Mouse (Mus musculus) midbrain, embryonic 10.5 days (tissue): Measurements from ENCODE around the gene Ppef2. TPM values are rescaled to one million over a fixed set of nuclear protein-coding genes. Genes with fewer than 3 reads are reported as not detected.
"Not testable (repeated sequence)": the region's sequence is repeated elsewhere in the genome, so short reads cannot be mapped to it uniquely, and the experiment has no call there.

Source experiments
- DNase-seq: peaks from one replicate; pipeline ENCODE4 v3.0.0-alpha.2; 2017; ENCODE audit warnings: low spot score
- H3K27ac ChIP-seq: fragments of 300-500 bp; sonication (generic); replicated peaks from 2 replicates; pipeline ENCODE4 v1.5.1; 2016; ENCODE audit warnings: mild to moderate bottlenecking
- H3K27me3 ChIP-seq: fragments of 300-500 bp; sonication (generic); 2 replicates; pipeline ENCODE4 v1.6.1; 2016; ENCODE audit warnings: low read depth, mild to moderate bottlenecking; ENCODE audit not compliant: poor library complexity, severe bottlenecking
- H3K36me3 ChIP-seq: fragments of 300-500 bp; sonication (generic); 2 replicates; pipeline ENCODE4 v1.6.1; 2016; ENCODE audit warnings: mild to moderate bottlenecking, moderate library complexity
- H3K4me1 ChIP-seq: fragments of 300-500 bp; sonication (generic); 2 replicates; pipeline ENCODE4 v1.6.1; 2016
- H3K4me3 ChIP-seq: fragments of 300-500 bp; sonication (generic); 2 replicates; pipeline ENCODE4 v1.5.1; 2016; ENCODE audit warnings: mild to moderate bottlenecking, moderate library complexity
- H3K9me3 ChIP-seq: fragments of 300-500 bp; sonication (generic); replicated peaks from 2 replicates; pipeline ENCODE4 v1.6.1; 2016; ENCODE audit warnings: mild to moderate bottlenecking
- WGBS: fragments of 180-500 bp; shearing (Covaris S2); methylation state at CpG from one replicate; pipeline ENCODE4 v1.1.7; 2016; 5-methylcytosine and 5-hydroxymethylcytosine counted together
- polyA plus RNA-seq: library from polyadenylated mRNA; unstranded; fragments of >200 nt; fragmentation: Nextera tagmentation; extraction: Ambion mirVana; gene quantifications from 2 replicates; pipeline ENCODE4 v1.2.1, GENCODE M21; 2016

Gene Ppef2
- polyA plus RNA-seq, 1 experiment from 2014 or later = 0.35 TPM

DNA sequence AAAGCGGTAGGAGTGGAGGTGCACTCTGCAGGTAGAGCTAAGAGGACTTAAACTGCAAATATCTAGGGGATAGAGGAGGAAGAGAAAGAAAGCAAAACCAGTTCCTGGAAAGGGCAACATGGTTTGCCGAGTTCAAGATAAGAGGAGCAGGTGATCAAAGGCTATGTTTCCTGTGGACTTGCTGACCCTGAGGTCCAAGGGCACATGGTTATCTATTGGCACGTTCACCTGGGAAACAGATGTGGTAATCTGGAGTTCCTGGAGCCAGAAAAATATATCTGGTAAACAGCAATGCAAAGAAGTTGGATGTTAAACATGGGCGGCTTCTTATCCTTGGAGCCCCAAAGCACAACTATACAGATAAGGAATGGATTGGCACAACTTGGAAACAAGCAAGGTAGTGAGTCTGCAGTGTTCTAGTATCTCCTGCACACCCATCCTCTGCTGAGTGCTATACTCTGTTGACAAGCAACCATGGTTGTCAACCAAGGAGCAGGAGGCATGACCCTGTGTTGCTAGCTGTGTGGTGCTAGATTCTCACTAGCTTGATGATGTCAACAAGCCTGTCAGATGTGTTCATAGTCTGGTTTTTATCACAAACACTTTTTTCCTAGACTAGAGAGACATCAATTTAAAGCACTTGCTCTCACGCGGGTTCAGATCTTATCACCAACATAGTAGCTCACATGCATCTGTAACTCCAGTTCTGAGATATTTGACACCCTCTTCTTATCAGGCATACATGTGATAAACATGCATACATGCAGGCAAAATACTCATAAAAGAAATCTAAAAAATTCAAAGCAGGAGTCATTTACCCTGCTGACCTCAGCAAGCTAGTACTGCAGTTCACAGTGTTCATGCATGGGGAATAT is 51.7 kb downstream of the Ppef2 start:
- no peak overlapping the region for H3K4me3 ChIP-seq
- no peaks in the 10 kb centered on the region for H3K4me1 ChIP-seq
- DNase-seq = no peak
- no peaks in the 10 kb centered on the region for H3K9me3 ChIP-seq
- no peak overlapping the region for H3K27ac ChIP-seq
- 94% methylated on average over 6 of the region's 6 CpGs for WGBS
- H3K36me3 ChIP-seq = peaks cover 63% of the 10 kb centered on the region
- H3K27me3 ChIP-seq = no peaks in the 10 kb centered on the region

DNA sequence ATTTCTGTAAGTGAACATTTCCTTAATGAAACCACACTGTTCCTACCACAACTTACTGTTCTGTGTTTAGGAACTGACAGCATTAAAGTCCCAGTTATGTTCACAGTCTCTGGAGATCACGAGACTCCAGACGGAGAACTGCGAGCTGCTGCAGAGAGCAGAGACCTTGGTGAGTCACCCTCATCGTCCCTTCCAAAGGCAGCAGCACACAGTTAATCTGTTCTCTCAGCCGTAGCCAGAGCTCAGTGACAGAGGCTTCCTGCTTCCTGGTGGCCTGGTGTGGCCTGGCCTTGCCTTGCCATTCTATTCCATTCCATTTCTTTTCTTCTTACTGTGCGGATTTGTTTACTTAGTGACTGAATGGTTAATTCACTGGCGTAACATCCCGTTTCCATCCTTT is 57.8 kb downstream of the Ppef2 start:
- Histone ChIP-seq H3K27me3 (no peaks in the 10 kb centered on the region), H3K4me3 (no peak overlapping the region), H3K27ac (no peak overlapping the region), H3K36me3 (peaks cover 93% of the 10 kb centered on the region), H3K4me1 (no peaks in the 10 kb centered on the region), H3K9me3 (no peaks in the 10 kb centered on the region)
- DNase-seq = no peak
- 75% methylated on average over 8 of the region's 8 CpGs for WGBS

DNA sequence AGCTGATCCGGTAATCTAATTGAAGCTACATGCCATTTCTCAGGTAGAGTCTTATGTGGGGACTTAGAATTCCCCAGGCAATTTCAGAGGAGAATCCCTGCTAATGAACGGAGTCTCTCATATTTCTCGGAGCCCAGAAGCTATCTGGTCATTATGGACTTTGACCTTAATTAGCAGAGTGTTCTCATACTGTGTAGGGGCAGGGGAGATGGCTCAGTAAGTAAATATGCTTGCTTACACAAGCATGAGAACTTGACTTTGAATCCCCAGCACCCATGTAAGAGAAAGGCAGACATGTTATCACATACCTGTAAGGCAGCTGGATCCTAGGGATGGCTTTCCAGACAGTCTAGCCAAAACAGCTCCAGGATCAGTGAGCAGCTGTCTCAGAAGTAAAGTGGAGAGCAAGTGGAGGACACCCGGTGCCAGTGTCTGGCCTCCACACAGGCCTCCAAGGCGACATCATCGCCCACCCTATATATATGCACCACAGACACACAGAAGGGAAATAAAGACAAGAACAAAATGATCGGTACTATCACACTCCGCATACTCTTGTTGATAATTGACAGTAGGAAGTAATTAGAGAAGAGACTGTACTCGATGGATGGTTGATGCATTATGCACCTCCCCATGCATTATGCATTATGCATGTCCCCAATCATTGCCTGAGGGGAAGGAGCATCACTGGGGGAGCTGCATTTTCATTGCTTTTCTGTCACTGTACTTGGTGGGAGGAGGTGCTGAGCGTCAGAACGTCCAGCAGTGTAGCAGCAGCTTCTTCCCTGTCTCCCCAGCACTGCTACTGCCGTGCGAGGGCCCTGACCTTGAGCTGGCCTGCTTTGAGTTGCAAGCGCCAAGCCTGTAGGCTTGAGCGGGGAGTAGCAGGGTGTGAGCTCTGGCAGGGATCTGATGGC is 58.9 kb downstream of the Ppef2 start:
- H3K9me3 ChIP-seq = no peaks in the 10 kb centered on the region
- peaks cover 93% of the 10 kb centered on the region for H3K36me3 ChIP-seq
- no peak overlapping the region for H3K4me3 ChIP-seq
- H3K4me1 ChIP-seq = no peaks in the 10 kb centered on the region
- DNase-seq = no peak
- no peak overlapping the region for H3K27ac ChIP-seq
- H3K27me3 ChIP-seq = no peaks in the 10 kb centered on the region
- 91% methylated on average over 15 of the region's 15 CpGs for WGBS

DNA sequence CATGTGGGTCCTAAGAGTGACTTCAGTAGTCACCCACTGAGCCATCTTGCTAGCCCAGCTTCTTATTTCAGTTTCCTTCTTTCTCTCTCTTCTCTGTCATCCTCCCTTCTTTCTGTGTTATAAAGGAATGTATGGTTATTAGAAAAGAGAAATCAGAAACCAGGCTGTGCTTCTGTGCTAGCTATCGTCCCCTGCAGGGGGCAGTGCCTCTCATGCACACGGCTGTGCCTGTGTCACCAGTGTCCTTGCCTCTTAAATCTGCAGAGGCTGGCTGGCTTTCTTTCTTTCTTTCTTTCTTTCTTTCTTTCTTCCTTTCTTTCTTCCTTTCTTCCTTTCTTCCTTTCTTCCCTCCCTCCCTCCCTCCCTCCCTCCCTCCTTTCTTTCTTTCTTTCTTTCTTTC is 60.4 kb downstream of the Ppef2 start:
- H3K27me3 ChIP-seq, H3K4me1 ChIP-seq, H3K4me3 ChIP-seq, H3K27ac ChIP-seq, H3K9me3 ChIP-seq, DNase-seq: not testable (repeated sequence)
- 63% methylated on average over 2 of the region's 2 CpGs for WGBS
- H3K36me3 ChIP-seq = peaks cover 86% of the 10 kb centered on the region

DNA sequence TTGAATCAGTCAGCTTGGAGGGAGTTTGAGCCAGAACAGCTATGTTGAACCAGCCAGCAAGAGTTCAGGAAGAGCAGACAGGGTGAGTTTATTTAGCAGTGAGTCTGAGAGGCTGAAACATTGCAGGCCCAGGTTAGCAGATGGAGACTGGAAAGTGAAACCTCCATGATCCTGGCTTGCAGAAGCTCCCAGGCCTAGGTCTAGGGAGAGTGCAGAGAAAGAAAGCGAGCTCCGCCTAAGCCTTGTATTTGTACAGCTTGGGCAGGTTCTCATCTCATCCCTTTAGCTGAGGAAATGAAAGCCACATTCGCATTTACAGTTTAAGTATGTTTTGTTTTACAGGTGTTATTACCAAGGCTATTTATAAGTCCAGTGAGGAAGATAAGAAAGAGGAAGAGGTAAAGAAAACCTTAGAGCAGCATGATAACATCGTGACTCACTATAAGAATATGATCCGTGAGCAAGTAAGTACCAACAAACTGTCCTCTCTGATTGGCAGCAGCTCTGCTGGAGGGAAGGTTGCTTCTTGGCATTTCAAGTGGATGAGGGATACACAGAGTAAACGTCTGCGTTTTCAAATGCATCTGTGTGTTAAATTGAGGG is 67.1 kb downstream of the Ppef2 start:
- DNase-seq = no peak
- H3K36me3 ChIP-seq = peaks cover 78% of the 10 kb centered on the region
- H3K27me3 ChIP-seq = no peaks in the 10 kb centered on the region
- WGBS = 96% methylated on average over 7 of the region's 7 CpGs
- H3K4me1 ChIP-seq = no peaks in the 10 kb centered on the region
- H3K9me3 ChIP-seq = no peaks in the 10 kb centered on the region; the same call in 1 of the 2 replicates
- no peak overlapping the region for H3K27ac ChIP-seq
- H3K4me3 ChIP-seq = no peak overlapping the region

DNA sequence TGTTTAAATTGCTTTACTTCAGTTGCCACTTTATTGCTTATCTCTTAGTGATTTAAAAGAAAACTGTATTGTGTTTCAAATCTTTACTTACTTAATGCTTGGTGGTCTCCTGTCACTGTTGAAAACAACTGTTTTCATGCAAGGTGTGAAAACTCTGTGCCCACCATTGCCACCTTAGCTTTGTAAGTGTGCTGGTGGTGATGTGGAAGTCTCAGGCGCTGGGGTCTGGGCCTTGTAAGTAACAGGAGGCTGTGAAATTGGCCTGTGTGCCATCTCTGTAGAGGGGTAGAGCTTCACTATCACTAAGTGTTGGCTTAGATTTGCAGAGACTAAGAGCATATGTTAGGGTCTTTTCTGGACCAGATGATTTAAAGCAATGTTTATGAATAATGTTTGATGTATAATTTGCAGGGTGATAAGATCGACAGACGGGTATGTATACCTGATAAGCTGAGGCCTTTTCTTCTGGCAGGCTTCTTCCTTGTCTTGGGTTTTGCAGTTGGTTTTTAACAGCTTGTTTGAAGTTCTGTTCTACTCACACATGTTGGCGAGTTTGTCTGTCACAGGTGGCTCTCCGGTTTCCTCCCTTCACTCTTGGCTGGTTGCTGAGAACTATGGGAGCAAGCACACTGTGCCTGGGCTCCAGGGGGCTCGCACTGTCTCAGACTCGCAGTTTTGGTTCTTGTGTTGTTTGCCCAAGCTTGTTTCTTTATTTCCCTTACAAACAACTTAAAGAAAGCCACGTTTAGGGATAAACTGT is 72.8 kb downstream of the Ppef2 start:
- WGBS = 87% methylated on average over 8 of the region's 8 CpGs
- no peak overlapping the region for H3K27ac ChIP-seq
- no peak overlapping the region for H3K4me3 ChIP-seq
- no peaks in the 10 kb centered on the region for H3K4me1 ChIP-seq
- H3K9me3 ChIP-seq = no peaks in the 10 kb centered on the region; the same call in 1 of the 2 replicates
- H3K27me3 ChIP-seq = no peaks in the 10 kb centered on the region
- H3K36me3 ChIP-seq = peaks cover 77% of the 10 kb centered on the region
- DNase-seq = no peak

Other genes starting within 250 kb of the Ppef2 start
- 0.24 and 0.28 TPM in 2 replicates for gene Cdkl2, start 212.4 kb downstream of the Ppef2 start, polyA plus RNA-seq
- gene G3bp2, start 172.6 kb downstream of the Ppef2 start, polyA plus RNA-seq = 273 and 281 TPM in 2 replicates
- 38.7 and 39.0 TPM in 2 replicates for gene Uso1, start 118.3 kb downstream of the Ppef2 start, polyA plus RNA-seq
- not detected in 2 replicates for gene U90926, start 40.9 kb downstream of the Ppef2 start, polyA plus RNA-seq
- 3.9 and 4.5 TPM in 2 replicates for gene Naaa, start 21.9 kb upstream of the Ppef2 start, polyA plus RNA-seq
- 48.8 and 52.9 TPM in 2 replicates for gene Sdad1, start 54.2 kb upstream of the Ppef2 start, polyA plus RNA-seq
- gene Cxcl9, start 71.8 kb upstream of the Ppef2 start, polyA plus RNA-seq = not detected in 2 replicates
- 0.98 and 1.6 TPM in 2 replicates for gene Art3, start 75.5 kb upstream of the Ppef2 start, polyA plus RNA-seq
- 0.17 and 0.36 TPM in 2 replicates for gene Cxcl10, start 92.6 kb upstream of the Ppef2 start, polyA plus RNA-seq
- 63.4 and 70.0 TPM in 2 replicates for gene Nup54, start 178.9 kb upstream of the Ppef2 start, polyA plus RNA-seq